Mouse (Mus musculus) erythroblast, adult 5-6 weeks (primary cell): ENCODE results near the gene Rock2. TPM values are rescaled to one million over a fixed set of nuclear protein-coding genes. Genes with fewer than 3 reads are reported as not detected.
"Not testable (repeated sequence)": the region's sequence is repeated elsewhere in the genome, so short reads cannot be mapped to it uniquely, and the experiment has no call there.

Source experiments
- ATAC-seq: replicated peaks from 2 replicates; pipeline ENCODE4 v1.8.0; 2016; ENCODE audit warnings: moderate number of reproducible peaks, mild to moderate bottlenecking, moderate TSS enrichment, inconsistent platforms; ENCODE audit not compliant: poor library complexity, low FRiP score, severe bottlenecking
- total RNA-seq, 2 experiments: library from RNA; stranded (forward) in 1 of 2; stranded (reverse) in 1 of 2; fragments of 150-400 nt in 1 of 2; fragments of 200-764, 138-1000 nt in 1 of 2; gene quantifications; 2 replicates each; pipeline versions ENCODE4 v1.2.3 to v1.2.4; 2015 to 2017; ENCODE audit warnings: low replicate concordance in 2 of 2

The Rock2 gene
- total RNA-seq, 2 experiments from 2014 or later, result 21.9 to 24.2 TPM

DNA sequence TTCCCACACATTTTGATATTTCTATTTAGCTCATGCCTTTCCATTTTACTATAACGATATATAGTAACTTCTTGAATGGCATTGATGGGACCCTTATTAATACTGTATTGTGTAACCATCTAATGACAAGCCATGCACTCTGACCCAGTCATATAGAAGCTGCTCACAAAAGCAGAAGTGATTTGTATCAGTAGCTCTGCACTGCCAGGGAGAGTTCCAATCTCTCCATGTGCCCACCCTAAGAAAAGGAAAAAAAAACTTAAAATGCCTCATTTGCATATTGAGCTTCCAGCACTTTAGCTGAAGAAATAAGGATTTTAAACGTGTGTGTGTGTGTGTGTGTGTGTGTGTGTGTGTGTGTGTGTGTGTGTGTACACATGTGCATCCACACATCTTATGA is 97.7 kb downstream of the Rock2 start:
- ATAC-seq, result no peak

DNA sequence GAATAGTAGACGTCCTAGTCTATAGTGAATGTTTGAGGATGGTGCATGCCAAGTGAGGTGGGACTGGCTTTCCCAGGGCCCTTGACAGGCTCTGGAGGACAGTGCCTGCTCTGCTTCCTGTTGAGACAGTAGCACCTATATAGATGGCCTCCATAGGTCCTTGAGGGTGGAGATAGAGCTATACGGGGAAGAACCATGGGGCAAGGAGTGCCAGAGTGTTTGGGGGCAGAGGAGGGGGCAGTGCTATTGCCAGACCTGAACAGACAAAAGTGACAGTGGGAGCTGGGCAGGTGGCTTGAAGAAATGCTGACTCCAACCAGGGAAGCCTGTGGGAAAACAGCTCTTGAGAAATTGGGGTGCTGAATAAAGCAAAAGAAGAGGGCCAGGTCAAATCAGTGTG is 99.6 kb downstream of the Rock2 start:
- ATAC-seq, result no peak

DNA sequence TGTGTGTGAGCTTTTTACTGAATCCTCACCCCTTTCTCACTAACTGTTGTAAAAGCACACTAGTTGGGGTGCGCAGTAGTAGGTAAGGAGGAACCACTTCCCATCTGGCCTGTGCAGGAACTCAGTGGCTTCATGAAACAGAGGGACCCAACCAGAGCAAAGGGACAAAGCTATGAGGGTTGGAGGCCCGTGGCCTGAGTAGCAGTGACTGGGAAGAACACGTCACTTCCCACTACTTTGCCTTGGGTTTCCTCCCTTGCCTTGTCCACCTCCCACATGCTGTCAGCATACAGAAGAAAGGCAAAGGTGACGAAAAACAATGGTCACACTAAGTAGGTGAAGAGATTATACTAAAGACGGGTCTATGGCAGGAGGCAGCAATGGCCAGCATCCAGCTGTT is 101.6 kb downstream of the Rock2 start:
- no peak for ATAC-seq

DNA sequence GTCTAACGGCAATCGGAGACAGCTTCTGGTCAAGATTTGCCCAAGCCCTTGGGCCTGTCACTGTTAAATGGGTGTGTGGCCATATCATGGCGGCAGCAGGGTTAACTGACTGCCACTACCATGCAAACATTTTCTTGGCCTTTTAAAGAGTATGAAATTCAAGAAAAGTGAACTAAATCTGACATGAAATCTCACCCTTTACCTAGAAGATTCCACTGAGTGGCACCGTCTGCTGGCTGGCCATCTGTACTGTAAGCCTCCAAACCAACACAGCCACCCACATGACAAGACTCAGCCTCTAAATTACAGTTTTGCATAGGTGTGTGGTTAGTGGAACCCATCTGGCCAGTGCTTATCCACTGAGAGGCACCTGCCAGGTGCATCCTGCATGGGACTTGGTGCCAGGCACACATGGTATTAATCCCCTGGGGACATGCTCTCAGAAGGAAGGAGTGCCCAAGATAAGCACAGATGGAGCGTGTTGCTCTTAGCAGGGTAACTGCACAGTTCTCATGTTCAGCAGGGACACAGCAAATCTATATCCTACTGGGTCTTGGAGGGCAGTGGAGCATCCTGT is 102.3 kb downstream of the Rock2 start:
- no peak for ATAC-seq

DNA sequence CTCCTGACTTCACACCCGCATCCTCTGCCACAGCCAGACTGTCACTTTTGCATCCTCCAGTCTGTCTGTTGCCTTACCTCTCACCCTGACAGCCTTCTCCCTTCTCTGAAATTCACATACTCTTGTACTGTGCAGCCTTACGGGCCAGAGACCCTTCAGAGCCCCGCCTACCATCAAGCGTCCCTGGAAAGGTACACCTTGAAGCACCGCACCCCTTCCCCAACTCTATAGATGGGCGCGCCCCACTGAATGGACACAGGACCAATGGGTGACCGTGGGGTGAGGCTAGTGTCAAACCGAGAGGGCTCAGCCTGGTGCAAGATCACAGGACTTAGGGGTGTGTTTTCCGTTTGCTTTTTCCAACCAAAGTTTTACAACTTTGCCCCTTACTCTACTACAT is 104.5 kb downstream of the Rock2 start:
- 0 out of 2 replicates have a peak, but pooled peaks have one; percentile 31 for ATAC-seq

DNA sequence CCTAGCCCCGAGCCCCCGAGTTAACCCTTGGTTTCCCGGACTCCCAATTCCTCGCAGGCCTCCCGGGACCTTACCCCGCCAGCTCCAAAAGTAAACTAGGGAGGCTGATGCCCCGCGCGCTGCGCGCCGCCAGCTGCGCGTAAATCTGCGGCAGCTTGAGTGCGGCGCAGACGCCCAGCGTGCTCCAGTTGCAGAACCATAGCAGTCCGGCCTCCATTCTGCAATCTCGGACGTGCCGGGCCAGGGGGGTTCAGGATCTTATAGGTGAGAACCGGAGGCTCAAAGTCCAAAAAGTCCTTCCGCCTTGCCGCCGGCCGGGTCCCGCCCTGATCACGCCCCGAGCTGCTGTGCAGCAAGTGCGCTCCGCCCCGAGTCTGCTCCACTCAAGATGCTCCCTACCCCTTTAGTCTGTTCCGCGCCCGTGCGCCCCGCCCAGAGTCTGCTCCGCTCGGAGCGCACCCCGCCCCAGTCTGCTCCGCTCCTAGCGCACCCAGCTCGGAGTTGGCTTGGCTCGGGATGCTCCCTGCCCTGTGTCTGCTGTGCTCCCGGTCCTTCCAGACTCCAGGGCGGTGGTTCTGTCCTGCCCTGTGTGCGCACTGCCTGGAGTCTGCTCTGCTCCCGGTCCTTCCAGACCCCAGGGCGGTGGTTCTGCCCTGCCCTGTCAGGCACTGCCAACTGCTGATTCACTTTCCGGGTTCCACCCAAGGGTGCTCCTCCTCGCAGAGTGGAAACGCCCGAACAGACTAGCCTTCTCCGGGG is 105.2 kb downstream of the Rock2 start, which contains the start of gene Pqlc3:
TSS of gene Pqlc3 (minus strand) at position 670 of the 759 bp plus-strand sequence.
- ATAC-seq, result peak; percentile 94

DNA sequence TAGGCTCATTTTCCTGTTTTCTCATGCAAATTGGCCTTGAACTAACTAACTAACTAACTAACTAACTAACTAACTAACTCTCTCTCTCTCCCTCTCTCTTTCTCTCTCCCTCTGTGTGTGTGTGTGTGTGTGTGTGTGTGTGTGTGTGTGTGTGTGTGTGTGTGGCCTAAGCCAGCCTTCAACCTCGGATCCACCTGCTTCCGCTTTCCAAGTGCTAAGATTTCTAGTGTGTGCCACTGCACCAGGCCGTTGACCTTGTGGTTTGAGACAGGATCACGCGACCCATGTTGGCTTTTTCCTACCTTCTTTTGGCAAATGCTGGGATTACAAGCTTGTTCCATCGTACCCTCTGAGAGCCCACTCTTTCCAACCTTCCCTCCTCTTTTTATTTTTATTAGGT is 105.9 kb downstream of the Rock2 start:
- ATAC-seq, result no peak

DNA sequence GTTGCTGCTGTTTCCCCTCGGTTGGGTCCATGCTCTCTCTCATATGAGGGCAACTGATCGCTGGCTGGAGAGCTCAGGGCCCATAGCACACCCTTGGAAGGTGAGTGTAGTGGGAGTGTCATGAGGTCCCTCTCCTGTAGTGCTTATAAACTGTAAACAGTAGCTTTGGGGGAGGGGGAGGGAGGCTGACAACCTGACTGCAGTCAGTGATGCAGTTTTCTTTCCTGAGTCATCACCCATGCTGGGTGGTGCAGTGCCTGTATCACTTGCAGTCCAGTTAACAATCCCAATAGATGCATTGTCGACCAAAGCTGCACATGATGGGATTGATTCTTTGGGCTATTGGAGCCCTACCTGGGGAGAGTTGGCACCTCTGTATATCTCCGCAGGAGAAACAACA is 106.5 kb downstream of the Rock2 start:
- ATAC-seq, result no peak

DNA sequence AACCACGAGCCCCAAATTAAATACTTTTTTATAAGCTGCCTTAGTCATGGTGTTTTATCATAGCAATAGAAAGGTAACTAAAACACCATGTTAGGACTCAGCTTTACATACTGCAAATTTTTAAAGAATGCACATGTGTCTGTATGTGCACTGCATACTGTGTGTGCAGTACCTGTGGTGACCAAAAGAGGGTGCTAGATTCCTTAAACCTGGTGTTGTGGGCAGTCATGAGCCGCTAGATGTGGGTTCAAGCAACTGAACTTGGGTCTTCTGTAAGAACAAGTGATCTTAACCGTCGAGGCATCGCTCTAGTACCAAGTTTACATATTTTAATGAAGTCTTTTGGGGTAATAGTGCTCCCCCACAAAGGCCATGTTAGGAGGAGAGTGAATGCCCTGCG is 114.8 kb downstream of the Rock2 start:
- ATAC-seq, result no peak

DNA sequence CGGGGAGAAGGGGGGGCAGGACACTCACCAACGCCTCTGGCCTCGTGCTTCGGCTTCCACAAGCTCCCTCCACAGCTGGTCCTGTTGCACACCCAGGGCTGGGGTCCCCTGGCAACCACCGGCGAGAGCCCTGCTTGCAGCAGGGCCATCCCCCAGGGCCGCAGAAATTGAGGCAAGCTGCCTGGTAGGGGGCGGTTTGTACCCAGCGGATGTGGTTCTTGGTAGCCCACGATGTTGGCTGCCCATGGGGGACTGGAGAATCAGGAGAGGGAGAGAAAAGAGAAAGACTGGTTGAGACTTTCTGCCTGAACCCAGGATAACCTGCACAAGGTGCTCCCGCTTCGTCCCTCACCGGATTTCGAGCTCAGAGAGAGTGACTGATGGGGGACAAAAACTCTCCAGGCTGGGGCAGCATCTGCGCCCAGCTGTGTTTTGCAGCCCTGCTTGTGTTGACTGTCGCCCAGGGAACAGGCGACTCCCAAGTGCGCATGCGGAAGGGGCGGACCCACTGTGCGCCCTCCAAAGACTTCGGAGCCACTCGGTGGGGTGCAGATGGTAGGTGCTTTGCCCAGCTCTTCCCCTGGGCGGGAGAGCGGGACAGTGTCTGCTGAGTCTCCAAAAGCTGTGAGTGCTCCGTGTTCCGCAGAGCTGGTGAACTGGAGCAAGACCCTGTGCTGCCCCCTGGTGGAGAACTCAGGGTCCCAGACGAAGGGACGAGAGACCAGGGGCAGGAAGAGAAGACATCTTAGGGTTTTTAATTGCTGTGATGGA is 116.6 kb downstream of the Rock2 start, which contains the start of gene 2410004P03Rik:
TSS of gene 2410004P03Rik (minus strand) at position 628 of the 771 bp plus-strand sequence.
- ATAC-seq, result peak; percentile 85

DNA sequence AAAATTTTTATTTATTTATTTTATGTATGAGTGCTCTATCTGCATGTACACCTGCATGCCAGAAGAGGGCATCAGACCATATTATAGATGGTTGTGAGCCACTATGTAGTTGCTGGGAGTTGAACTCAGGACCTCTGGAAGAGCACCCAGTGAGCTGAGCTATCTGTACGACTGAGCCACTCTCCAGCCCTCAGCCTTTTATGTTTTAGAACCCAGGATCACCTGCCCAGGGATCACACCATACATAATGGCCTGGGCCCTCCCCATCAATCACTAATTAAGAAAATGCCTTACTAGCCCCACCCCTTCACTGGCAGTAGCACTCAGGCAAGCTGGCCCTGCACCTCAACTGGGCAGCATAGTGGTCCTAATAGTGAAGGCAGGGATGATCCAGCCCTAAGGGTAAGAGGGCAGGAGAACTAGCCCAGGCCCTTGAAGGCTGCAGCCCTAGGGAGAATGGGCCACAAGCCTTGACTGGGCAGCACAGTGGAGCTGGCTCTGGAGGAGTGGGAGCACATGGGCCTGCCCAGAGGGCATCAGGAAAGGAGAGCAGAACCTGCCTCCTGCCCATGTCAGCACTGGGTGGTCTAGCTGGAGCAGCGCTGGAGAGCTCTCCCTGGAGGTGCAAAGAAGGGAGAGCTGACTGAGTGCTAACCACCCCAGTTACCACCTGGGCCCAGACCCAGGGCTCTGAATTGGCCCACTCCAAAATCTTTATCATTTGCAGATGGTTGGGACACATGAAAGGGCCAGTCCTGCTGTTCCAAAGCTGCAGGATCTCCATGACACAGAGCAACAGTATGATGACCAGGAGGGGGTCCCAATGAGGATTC is 117.6 kb downstream of the Rock2 start:
- ATAC-seq, result no peak

DNA sequence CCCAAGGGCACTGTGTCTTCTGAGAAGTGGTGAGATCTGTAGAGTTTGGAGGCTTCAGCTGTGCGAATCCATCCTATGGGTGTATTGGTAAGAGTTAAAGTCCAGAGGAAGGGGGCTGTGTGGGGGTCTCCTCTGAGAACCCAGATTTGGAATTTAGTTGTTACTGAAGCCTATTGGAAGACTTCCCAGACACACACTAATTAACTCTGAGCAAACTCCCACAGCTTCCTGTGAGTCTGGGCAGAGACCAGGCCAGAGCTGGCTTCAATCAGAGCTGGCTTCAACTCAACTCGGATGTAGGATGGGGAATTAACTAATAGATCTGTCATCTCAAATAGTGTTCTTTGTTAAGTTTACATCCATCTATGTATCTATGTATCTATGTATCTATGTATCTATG is 121.0 kb downstream of the Rock2 start:
- no peak for ATAC-seq

DNA sequence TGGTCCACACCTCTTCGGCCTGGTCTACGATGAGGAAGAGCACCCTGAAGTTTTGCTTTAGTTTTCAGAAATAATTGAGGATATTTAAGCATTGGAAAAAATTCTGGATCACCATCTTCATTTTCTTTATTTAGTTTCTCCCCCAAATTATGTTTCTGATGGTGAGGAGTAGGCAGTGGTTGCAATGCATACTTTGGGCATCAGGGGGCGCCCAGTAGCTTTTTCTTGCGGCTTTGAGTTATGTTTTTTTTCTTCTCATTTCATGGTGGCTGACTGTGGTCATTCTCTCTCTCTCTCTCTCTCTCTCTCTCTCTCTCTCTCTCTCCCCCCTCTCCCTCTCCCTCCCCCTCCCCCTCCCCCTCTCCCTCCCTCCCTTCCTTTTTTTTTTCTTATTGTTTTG is 123.8 kb downstream of the Rock2 start:
- no peak for ATAC-seq

DNA sequence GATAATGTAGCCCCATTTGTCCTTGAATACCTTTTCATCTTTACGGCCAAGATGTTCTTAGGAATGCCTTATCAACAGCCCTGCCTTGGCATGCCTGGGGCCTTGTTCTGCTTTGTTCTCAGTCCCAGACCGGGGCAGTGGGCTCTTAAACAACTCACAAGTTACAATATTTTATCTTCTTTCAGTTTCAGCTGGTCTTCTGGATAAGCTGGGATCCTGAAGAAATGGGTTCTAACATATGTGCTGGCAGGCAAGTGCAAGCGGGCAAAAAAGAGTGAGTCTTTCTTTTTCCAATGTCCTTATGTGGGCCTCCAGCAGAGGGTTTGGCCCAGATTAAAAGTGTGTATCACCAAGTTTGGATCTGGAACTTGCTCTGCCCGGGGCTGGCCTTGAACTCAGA is 126.4 kb downstream of the Rock2 start:
- ATAC-seq, result not testable (repeated sequence)

DNA sequence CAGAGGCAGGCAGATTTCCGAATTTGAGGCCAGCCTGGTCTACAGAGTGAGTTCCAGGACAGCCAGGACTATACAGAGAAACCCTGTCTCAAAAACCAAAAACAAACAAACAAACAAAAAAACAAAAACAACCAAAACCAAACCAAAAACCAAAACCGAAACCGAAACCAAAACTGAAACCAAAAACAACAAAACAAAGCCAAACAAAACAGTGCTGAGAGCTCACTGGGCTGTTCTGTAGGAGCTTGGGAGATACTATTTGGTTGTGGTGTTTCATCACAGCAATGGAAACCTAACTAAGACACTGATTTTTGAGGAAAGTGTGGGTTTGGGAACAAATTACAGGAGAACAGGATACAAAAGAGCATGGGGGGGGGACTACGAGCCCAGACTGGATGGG is 127.5 kb downstream of the Rock2 start:
- ATAC-seq, result no peak

DNA sequence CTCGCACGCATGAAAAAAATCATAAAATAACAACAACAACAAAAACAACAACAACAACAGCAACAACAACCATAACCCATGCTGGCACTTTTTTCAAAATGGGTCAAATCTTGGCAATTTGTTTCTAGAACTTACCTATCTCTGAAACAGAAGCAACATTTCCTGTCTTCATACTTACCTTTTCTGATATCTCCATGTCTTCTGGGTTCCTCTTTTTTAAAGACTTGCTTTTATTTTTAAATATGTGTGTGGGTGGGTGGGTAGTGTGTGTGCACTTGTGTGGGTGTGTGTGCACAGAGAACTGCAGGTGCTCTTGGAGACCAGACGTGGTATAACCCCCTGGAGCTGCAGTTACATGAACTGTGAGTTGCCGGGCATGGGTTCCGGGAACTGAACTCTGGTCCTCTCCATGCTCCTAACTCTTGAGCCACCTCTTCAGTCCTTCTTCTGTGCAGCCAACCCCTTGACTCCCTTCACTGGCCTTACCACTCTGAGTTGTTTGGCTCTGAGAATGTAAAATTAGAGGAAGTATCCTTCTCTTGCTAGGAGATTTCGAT is 129.9 kb downstream of the Rock2 start:
- no peak for ATAC-seq

DNA sequence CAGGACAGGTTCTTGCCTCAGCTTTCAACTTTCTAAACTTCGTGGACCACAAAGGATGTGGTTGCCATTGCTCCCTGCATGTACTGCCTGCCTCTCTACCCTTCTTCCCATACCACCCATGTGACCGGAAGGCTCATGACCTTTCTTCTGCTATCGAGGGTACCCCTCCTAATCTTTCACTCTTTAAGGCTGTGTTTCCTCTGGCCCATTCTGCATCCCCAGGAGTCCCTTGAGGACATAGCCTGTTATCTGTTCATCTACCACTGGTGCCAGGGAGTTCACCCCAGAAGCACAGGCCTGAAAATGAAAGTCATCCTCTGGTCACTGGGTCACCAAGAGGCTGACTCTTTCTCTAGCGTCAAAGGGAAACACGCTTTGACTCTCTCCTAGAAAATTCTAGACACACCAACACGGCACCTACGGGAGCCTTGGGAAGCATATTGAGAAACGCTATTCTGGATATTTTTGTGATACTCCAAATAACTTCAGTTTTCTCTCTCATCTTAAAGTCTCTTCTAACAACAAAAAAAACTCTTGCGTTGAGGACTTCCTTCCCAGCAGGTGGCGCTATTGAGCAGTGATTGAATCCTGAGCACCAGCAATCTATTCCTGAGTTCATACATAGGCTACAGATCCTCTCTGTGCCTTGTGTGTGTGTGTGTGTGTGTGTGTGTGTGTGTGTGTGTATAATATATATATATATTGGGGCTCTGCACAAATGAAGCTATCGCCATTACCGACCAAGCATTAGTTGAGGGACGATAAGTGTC is 138.2 kb downstream of the Rock2 start:
- peak; percentile 61 for ATAC-seq

DNA sequence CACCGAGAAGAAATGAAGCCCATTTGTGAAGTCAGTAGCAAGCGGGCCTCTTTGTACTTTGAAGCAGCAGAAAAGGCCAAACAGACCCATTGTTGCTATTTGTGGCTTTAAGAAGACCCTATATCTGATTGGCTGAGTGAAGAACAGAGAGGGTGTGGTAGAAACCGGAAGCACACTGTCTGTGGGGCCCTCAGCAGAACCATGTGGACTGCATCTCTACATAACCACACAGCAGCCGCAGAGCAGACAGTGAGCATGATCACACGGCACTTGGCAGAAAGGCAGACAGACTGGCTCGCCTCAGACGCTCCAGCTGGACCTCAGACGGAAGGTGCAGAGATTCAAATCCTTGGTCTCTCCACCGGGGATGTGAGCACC is 138.8 kb downstream of the Rock2 start:
- ATAC-seq, result no peak

DNA sequence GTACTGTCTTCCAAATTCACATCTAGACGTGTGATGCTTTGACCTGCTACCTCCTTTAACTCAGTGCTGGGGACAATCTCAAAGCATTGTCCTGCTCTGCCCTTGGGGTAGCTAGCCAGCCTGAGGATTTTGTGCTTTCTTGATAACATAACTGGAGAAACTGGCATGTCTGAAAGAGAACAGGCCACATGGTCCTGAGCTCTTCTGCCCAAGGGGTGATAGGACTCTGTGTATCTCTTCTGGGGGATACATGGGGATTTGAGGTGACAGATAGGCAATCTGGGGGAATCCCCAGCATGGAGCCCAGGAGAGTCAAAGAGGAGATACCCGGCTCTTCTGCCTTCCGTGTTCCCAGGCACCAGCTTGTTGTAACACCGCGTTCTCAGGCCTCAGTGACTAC is 140.0 kb downstream of the Rock2 start:
- no peak for ATAC-seq
